Mouse (Mus musculus): Measurements from ENCODE around the gene Vmn1r137.
"Not testable (repeated sequence)": the region's sequence is repeated elsewhere in the genome, so short reads cannot be mapped to it uniquely, and the experiment has no call there.

The Vmn1r137 gene

GRCm38 (mm10) chr7:21994287-21994686 is at the start of gene Vmn1r137:
Gene Vmn1r137, plus strand, starts transcription at chr7:21994587.
- not testable (repeated sequence) for DNase-seq (ENCODE audit: low spot score)

- not testable (repeated sequence) for DNase-seq (ENCODE audit: low spot score)
Observed at GRCm38 (mm10) chr7:22028797-22029196, 34.4 kb downstream of the Vmn1r137 start, which contains the start of gene Vmn1r138. Gene Vmn1r138, minus strand, starts transcription at chr7:22028897.

Measured in left cerebral cortex, adult 11 months (tissue).